Mouse (Mus musculus): ENCODE measurements around the gene Adgrl2.

The Adgrl2 gene

DNA sequence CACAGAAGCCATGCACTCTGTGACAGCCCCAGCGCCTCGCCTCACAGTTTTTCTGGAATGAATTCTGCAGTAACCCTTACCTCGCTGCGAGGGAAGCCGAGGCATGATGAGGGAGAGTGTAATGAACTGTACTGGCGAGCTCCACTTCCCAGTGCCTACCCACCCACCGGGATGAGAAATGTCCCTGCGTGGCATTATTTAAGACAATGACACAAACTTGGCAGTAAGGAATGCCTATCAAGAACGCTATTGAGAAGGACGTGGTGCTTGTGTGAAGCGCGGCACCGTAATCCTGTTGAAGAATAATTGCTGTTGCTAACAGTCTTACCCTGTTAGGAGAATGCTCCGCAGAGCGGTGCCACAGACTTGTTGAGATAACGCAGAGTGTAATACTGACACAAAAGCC is 13.2 kb downstream of the Adgrl2 start:
- no peak for DNase-seq (ENCODE audit: low spot score in 2 of 2)

GRCm38 (mm10) chr3:148971893-148972596 is 18.3 kb downstream of the Adgrl2 start:
- no peak for DNase-seq (ENCODE audit: low spot score in 2 of 2)

DNA sequence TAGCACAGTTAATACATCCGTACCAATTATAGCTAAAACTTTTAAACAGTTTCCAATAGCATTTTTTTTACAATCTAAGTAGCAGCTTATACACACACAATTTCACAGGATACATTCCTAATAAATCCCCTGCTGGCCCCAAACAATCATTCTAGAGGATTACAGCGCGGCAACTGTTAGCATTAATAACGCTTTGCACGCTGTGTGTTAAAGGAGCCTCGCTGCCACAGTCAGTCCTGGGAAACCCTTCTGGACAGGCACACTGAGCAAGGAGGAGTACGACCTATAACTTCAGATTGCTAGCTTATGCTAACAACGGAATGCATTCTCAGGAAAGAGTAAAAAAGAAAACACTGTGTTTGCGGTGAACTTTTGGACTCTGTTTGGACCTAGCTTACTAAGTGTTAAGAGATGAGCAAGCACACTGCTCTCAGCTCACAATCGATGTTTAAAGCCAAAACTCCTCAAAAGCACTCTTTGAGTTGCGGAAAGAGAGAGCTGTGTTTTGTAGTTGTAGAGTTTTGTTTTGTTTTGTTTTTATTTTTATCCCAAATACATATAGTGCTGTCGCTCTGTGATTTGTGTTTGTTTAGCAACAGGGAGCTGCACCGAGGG is 25.3 kb downstream of the Adgrl2 start:
- DNase-seq (ENCODE audit: low spot score in 2 of 2): no peak

DNA sequence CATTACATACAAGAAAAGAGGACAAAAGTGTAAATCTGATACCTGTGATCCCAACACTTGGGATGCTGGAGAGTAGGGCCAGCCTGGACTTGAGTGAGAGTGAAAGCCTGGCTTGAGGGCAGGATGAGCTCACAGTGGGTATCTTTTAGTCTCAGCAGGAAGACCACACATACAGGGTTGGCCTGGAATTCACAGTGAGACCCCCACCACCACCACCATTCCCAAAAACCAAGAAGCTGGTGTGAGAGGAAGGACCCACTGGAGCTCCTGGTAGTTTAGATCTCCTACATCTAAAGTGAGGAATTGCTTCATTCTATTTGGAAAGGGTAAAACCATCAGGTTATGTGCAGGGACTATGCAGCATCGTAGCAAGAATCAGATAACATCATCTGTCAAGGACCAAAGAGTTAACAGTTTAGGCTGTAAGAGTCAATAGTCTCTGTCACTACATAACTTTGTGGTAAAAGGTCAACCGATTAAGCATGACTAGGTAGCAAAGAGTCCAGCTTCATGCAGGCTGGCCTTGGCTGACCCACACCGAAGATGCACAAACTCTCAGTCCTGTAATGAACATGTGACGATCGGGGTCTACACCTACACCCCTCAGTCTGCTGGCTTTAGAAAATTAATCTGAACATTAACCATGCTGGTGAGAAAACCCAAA is 26.8 kb downstream of the Adgrl2 start:
- no peak for DNase-seq (ENCODE audit: low spot score in 2 of 2)

DNA sequence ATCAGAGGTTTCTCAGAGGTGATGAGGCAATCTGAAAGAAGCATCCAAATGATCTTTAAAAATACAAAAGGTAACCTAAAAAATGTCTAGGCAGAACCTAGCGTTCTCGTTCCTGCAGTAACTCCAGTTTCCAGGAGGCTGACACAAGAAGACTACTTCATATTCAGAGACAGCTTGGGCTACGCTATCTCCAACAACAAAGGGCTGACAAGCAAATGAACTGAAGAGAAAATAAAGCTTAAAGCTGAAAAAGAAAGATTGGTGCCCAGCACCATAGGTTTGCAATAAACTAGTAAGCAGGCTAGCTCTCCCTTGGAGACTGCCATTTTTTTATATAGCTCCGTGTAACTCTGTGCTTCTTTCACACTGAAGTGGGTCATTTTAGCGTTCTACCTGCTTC is 28.7 kb downstream of the Adgrl2 start:
- no peak for DNase-seq (ENCODE audit: low spot score in 2 of 2)

GRCm38 (mm10) chr3:148960751-148961289 is 29.5 kb downstream of the Adgrl2 start:
- DNase-seq (ENCODE audit: low spot score in 2 of 2): no peak

DNA sequence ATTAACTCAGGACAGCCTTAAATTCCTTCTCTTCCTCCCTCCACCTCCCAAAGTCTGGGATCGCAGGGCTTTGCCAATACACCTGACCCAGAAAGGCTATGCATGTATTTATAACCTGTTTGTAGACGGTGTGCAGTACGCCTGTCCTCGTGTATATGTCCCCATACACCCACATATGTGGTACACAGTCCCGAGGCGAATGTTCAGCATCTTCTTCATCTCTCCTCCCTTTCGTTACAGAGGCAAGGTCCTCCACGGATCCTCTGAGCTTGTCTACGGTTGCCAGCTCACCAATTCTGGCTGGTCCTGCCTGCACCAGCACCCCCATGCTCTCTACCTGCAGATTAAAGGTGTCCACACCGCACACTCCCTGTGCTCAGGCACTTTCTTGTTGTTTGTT is 30.1 kb downstream of the Adgrl2 start:
- DNase-seq (ENCODE audit: low spot score in 2 of 2): no peak

DNA sequence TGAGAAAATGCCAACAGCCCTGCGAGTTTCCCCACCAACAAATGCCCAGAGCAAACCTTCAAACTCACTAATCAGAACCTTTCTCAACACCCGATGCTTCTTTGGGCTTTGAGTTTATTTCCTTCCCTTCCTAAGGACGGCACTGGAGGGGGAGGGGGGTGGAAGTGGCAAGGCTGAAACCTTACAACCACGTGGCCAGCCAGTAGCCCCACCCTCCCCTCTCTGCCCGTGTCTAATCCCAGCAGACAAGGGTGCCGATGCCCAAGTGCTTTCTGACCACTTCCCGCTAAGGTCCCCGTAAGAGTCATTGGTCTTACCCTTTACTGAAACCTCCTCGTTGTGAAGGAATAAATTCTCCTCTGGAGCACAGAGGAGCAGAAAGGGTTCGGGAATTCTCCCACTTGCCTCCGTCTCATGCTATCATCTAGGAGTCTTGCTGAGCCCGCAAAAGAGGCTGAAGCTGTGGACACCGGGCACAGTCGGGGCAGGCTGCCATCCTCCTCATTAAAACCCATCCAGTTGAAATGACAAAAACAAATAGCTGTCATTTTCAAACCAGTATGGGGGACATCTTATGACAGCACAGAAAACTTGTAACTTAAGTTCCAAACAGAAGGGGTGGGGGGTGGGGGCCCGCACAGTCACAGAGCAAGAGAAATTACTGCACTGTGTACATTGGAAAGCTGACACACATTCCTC is 30.9 kb downstream of the Adgrl2 start:
- DNase-seq (ENCODE audit: low spot score in 2 of 2): no peak

GRCm38 (mm10) chr3:148958714-148959113 is 31.6 kb downstream of the Adgrl2 start:
- DNase-seq (ENCODE audit: low spot score in 2 of 2): no peak

- no peak for DNase-seq (ENCODE audit: low spot score in 2 of 2)
These were observed 32.2 kb downstream of the Adgrl2 start for GRCm38 (mm10) chr3:148958185-148958584.

DNA sequence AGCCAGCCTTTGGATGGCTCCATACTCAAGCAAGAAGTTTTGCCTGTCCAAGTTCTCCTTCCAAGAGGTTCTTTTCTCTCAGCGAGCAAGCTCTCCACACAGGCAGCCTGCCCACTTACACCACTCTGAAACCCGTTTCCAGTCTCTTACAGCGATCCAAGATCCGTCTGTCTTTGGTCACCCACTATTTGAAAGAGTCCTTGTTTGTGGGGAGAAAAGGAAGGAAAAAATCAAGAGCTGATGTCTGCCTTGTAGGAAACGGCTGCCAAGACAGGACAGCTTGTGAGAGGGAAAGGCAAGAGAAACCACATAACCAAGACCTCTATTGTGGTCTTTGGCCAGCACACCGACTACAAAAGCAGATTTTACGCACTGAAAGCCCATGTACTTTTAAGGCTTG is 33.5 kb downstream of the Adgrl2 start:
- DNase-seq (ENCODE audit: low spot score in 2 of 2): no peak

DNA sequence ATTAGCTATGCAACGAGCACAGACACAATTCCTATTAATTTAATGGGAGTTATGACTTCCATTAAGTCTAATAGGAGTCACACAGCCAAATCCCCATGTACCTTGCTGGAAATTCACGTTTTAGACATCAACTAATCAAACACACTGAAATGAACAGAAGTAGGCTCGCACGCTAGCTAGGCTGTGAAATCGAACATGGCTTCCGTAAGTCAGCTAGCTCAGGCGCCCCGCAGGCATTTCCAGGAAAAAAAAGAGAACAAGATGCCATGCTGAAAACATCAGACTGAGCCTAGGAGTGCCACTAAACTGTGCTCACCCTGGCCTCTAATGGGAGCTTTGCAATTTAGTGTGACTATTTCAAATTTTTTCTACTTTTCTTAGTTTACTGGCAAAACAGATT is 40.6 kb downstream of the Adgrl2 start:
- no peak for DNase-seq (ENCODE audit: low spot score in 2 of 2)

DNA sequence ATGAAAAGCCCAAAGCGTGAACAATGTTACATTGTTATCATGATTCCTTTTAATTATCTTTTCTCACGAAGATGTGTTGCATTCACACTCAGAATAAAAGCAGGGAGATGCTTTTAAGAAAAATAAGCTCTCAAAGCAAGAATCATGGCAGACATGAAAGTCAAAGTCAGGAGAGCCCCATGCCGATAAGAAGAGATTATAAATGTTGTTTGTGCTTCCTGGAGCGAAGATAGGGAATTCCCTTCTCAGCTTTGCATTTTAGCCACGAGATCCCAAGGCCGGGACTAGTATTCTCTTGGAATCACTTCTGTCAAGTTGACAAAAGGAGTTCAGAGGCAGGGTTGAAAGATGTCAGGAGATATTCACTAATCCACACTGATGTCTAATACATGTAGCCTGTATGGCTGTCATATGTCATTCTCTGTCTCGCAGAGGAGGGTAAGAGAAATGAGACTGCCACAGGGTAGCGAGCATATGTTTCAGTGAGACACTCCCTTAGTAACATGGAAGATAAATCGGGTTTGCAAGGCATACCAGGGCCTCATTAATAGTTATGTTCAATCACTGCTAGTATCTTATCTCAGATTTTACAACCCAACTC is 42.5 kb downstream of the Adgrl2 start:
- no peak for DNase-seq (ENCODE audit: low spot score in 2 of 2)

- DNase-seq (ENCODE audit: low spot score in 2 of 2): no peak
These were observed 43.1 kb downstream of the Adgrl2 start for GRCm38 (mm10) chr3:148947266-148947665.

DNA sequence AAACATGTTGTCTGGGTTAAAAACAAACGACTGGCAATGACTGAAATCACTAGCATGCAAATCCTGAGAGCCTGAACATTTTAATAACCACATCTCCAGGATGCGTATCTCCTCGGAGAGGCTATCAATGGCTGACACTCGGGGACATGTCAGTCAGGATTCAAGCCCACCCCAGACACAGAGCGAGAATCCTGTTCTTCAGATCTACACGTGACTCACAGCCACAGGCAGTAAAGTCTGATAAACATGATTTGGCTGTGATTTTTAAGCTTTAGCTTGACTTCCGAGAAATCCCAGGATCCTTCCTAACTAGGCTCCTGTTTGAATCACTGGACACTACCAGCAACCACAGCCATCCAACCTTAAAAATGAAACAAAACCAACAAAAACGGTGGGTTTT is 44.8 kb downstream of the Adgrl2 start:
- DNase-seq (ENCODE audit: low spot score in 2 of 2): no peak

DNA sequence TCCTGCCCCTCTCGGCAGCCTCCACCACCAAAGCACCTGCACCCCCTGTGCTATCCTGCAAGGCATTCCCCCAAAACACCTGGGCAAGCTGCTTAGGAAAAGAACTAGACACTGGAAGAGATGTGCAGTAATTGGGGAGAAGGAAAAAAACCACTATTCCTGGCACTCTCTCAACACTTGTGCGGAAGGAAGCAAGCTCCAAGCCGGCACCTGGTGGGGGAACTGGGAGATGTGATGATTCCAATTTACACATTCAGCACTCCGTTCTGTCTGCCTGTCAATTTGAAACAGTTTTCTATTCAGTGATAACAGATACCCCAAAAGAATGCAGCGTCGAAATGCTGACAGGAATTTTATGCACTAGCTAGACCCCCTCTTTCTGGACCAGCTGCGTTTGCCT is 50.9 kb downstream of the Adgrl2 start:
- DNase-seq (ENCODE audit: low spot score in 2 of 2): no peak

- DNase-seq (ENCODE audit: low spot score in 2 of 2): no peak
These were observed 55.3 kb downstream of the Adgrl2 start for GRCm38 (mm10) chr3:148935056-148935455.

GRCm38 (mm10) chr3:148934279-148934678 is 56.1 kb downstream of the Adgrl2 start:
- no peak for DNase-seq (ENCODE audit: low spot score in 2 of 2)

- DNase-seq (ENCODE audit: low spot score in 2 of 2): no peak
These were observed 57.2 kb downstream of the Adgrl2 start for GRCm38 (mm10) chr3:148933160-148933559.

DNA sequence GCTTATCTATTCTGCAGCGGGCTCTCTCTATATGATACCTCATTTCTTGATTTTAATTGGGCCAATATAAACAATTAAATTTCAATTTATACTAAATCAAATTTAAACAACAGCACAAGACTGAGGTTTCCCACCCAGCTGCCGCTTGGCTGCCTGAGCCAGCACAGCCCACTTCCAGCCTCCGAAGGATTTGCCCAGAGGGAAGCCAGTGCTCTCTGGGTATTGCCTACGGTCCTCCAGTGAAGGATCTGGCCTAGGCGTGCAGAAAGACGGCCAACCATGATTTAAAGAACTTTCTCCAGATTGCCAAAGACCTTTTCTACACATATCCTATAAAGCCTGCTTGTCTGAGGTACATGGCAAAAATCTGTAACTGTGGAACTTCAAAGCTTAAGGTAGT is 59.4 kb downstream of the Adgrl2 start:
- DNase-seq (ENCODE audit: low spot score in 2 of 2): no peak

DNA sequence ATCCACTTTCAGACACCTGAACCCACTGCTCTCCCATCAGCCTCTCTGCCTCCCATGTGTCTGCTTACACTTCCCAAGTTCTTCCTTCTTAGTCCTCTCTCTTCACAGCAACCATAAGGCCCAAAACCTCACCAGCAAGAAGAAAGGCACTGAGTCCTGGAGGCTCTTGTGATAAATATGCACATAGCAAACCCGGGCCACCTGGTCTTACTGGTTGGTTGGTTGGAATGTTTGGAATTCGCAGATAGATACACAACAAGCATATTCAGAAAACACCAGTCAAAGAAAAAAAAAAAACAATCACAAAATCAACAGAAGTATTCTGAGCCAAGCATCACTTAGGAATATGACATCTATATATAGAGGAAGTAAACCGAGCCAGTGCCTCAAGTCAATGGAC is 64.0 kb downstream of the Adgrl2 start:
- no peak for DNase-seq (ENCODE audit: low spot score in 2 of 2)

DNA sequence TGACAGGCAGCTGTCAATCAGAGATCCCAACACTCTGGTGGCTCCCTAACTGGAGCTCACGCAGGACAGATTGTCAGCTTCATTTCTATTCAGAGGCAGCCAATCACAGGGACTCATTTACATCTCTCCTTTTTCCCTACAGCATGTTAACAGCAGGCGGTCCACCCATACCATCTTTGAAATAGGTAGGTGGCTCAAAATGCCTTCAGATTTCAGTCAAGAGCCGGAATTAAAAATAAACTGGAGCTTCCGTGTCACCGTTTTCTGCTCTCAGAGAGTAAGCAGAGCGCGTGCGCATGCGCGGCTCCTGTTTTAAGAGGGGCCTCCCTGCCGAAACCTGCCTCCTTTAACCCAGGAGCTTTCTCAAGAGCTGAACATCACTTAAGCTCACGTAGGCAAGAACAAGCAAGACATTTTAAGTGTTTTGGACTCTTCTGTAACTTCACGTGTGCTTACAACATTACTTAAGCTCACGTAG is 67.7 kb downstream of the Adgrl2 start:
- DNase-seq (ENCODE audit: low spot score in 2 of 2): peak; percentile 51 to 71

Data from right cerebral cortex, postnatal 36 days (tissue).